Mouse (Mus musculus) olfactory bulb, adult 2 months (tissue): ENCODE data around the gene Ezh1.

ENCODE experiments used
- CTCF ChIP-seq: fragments of 200-500 bp; IDR thresholded peaks from 2 replicates; pipeline ENCODE4 v1.5.1; 2012; ENCODE audit warnings: low read depth, mild to moderate bottlenecking, low read length, moderate library complexity; ENCODE audit not compliant: insufficient read depth
- POLR2A ChIP-seq: fragments of 200-500 bp; IDR thresholded peaks from 2 replicates; pipeline ENCODE4 v1.6.1; 2012; ENCODE audit warnings: mild to moderate bottlenecking, low read depth, low read length, moderate library complexity; ENCODE audit not compliant: insufficient read depth

DNA sequence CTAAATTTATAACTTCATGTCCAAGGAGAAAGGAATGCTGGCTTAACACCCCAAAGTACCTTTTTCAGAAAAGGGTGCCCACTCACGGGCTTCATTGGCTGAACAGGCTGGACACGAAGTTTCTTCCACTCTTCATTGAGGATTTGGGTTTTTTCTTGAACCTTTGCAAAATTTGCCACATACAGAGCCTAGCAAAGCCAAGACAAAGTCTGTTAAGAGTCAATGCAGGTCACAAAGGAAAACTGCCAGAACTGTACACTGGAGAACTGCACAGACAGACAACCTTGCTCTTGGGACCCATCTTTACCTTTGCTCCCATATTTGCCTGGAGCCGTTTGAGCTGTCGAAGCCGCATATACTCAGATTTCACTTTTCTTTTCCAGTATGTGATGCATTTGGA, 9.3 kb downstream of the Ezh1 start:
- no peak for TF ChIP-seq CTCF
- TF ChIP-seq POLR2A: no peak
